Mouse (Mus musculus) midbrain, postnatal 0 days (tissue): Measurements from ENCODE around the gene Rab3il1. TPM values are rescaled to one million over a fixed set of nuclear protein-coding genes. Genes with fewer than 3 reads are reported as not detected.

Experiments used
- ATAC-seq: fragments of 200-750 bp; cut with Nextera tagmentation; 2 replicates; pipeline ENCODE4 v1.8.0; 2017; ENCODE audit warnings: moderate number of reproducible peaks, mild to moderate bottlenecking, moderate TSS enrichment, moderate library complexity; ENCODE audit not compliant: low FRiP score
- DNase-seq: peaks from one replicate; pipeline ENCODE4 v3.0.0-alpha.2; 2015; ENCODE audit warnings: low spot score
- H3K27ac ChIP-seq: fragments of 300-500 bp; sonication (generic); 2 replicates; pipeline ENCODE4 v1.5.1; 2014; ENCODE audit warnings: low read depth, mild to moderate bottlenecking, low read length, mixed read lengths
- H3K27me3 ChIP-seq: fragments of 300-500 bp; sonication (generic); 2 replicates; pipeline ENCODE4 v1.6.1; 2014; ENCODE audit warnings: low read length, control low read depth, mixed read lengths; ENCODE audit not compliant: insufficient read depth
- H3K36me3 ChIP-seq: fragments of 300-500 bp; sonication (generic); 2 replicates; pipeline ENCODE4 v1.6.1; 2014; ENCODE audit warnings: low read length, control low read depth, mixed read lengths; ENCODE audit not compliant: insufficient read depth
- H3K4me1 ChIP-seq: fragments of 300-500 bp; sonication (generic); 2 replicates; pipeline ENCODE4 v1.6.1; 2014; ENCODE audit warnings: mild to moderate bottlenecking, control low read depth, antibody characterized with exemption, low read length, mixed read lengths; ENCODE audit not compliant: insufficient read depth
- H3K4me2 ChIP-seq: fragments of 300-500 bp; sonication (generic); 2 replicates; pipeline ENCODE4 v1.6.1; 2014; ENCODE audit warnings: low read depth, mild to moderate bottlenecking, low read length, mixed read lengths; ENCODE audit not compliant: poor library complexity, severe bottlenecking
- H3K4me3 ChIP-seq: fragments of 300-500 bp; sonication (generic); 2 replicates; pipeline ENCODE4 v1.5.1; 2014; ENCODE audit warnings: low read depth, mild to moderate bottlenecking, low read length, moderate library complexity
- H3K9ac ChIP-seq: fragments of 300-500 bp; sonication (generic); replicated peaks from 2 replicates; pipeline ENCODE4 v1.6.1; 2014; ENCODE audit warnings: mild to moderate bottlenecking, low read length, moderate library complexity, mixed read lengths; ENCODE audit not compliant: poor library complexity, severe bottlenecking
- H3K9me3 ChIP-seq: fragments of 300-500 bp; sonication (generic); 2 replicates; pipeline ENCODE4 v1.6.1; 2016; ENCODE audit warnings: low read length, control low read depth
- CTCF ChIP-seq: IDR thresholded peaks from 2 replicates; pipeline ENCODE4 v1.5.1; 2016; ENCODE audit warnings: antibody characterized with exemption, mild to moderate bottlenecking
- WGBS: fragments of 180-500 bp; shearing (Covaris S2); extraction: QIAGEN DNeasy Blood & Tissue Kit; methylation state at CpG from one replicate; pipeline ENCODE4 v1.1.7; 2014; 5-methylcytosine and 5-hydroxymethylcytosine counted together
- polyA plus RNA-seq: library from polyadenylated mRNA; unstranded; fragments of >200 nt; fragmentation: Nextera tagmentation; extraction: Ambion mirVana; gene quantifications from 2 replicates; pipeline ENCODE4 v1.2.1, GENCODE M21; 2015
- total RNA-seq: library from RNA; depleted of rRNA; stranded (reverse); fragments of >200 nt; gene quantifications from 2 replicates; pipeline ENCODE4 v1.2.3, GENCODE M21; 2014; rRNA removed

The Rab3il1 gene
- total RNA-seq (20.6 and 23.3 TPM in 2 replicates), polyA plus RNA-seq (21.7 and 23.5 TPM in 2 replicates)

DNA sequence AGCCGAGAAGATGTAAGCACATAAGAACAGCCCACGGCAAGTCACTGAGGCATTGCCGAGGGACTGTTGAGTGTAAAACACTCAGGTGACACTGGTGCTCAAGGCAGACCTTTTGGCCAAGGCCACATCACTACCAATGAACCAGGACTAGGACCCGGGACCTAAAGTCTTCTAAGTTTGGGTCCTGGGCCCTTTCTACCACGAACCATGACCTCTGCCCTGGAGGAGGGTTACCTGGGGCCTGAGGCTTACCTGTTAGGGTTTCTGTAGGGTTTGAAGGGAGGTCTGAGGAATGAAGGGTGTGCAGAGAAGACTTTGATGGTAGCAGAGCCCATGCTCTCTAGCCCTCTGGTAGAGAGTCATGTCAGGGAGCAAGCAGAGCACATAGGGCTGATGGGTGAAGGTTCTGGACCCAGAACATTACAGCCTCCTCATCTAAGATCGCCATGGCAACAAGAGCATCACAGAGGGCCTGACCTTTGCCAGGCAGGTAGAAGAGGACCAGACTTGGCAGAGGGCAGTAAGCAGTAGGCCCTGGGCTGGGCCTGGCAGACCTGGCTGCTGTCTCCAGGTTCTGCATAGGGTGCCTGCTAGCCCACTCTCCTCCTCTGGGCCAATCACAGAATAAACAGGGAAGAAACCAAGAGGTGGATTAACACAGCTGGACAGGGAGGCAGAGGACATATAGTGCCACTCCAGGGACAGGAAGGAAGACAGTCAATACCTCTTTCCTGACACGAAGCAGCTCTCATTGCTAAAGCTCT lies at the start of gene Rab3il1, which contains the start of gene Best1:
Rab3il1 (plus strand) TSS at position 464 of the 764 bp plus-strand sequence.
Best1 (minus strand) TSS at position 428 of the 764 bp plus-strand sequence.
- Histone ChIP-seq H3K4me2 (no peak within 1 kb of the TSS), H3K27ac (no peak within 1 kb of the TSS), H3K9ac (no peak within 1 kb of the TSS), H3K4me3 (no peak within 1 kb of the TSS), H3K27me3 (no peaks in the 10 kb centered on the region), H3K9me3 (no peaks in the 10 kb centered on the region), H3K4me1 (no peaks in the 10 kb centered on the region), H3K36me3 (no peaks in the 10 kb centered on the region)
- WGBS, result 75% methylated on average over 7 of the region's 7 CpGs
- ATAC-seq (no peak), DNase-seq (no peak)
- no peak for TF ChIP-seq CTCF

DNA sequence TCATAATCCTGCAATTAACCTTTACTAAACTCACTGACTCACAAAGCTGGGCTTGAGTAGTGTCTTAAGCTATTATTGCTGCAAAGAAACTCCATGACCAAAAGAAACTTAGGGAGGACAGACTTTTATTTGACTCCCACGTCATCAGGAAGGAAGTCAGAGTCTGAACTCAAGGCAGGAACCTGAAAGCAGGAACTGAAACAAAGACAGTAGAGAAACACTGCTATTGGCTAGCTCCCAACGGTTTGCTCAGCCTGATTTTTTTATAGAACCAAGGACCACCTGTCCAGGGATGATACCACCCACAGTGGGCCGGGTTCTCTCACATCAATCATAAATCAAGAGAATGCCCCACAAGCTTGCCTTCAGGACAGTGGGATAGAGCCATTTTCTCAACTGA lies 49.1 kb upstream of the Rab3il1 start:
- DNase-seq, result no peak
- 74% methylated on average over 3 of the region's 3 CpGs for WGBS
- Histone ChIP-seq H3K36me3 (no peaks in the 10 kb centered on the region), H3K4me1 (no peaks in the 10 kb centered on the region), H3K9me3 (no peaks in the 10 kb centered on the region), H3K27ac (no peak overlapping the region), H3K4me3 (no peak overlapping the region), H3K27me3 (no peaks in the 10 kb centered on the region), H3K9ac (no peak overlapping the region), H3K4me2 (no peak overlapping the region)
- TF ChIP-seq CTCF, result no peak
- ATAC-seq, result no peak

GRCm38 (mm10) chr19:9952912-9953311 lies 48.6 kb upstream of the Rab3il1 start:
- TF ChIP-seq CTCF, result no peak
- DNase-seq (no peak), ATAC-seq (no peak)
- no peaks in the 10 kb centered on the region for H3K27me3 ChIP-seq
- no peak overlapping the region for H3K4me3 ChIP-seq
- no peak overlapping the region for H3K9ac ChIP-seq
- no peak overlapping the region for H3K4me2 ChIP-seq
- no peaks in the 10 kb centered on the region for H3K9me3 ChIP-seq
- no peak overlapping the region for H3K27ac ChIP-seq
- WGBS, result 86% methylated on average over 3 of the region's 3 CpGs
- no peaks in the 10 kb centered on the region for H3K36me3 ChIP-seq
- H3K4me1 ChIP-seq, result no peaks in the 10 kb centered on the region

DNA sequence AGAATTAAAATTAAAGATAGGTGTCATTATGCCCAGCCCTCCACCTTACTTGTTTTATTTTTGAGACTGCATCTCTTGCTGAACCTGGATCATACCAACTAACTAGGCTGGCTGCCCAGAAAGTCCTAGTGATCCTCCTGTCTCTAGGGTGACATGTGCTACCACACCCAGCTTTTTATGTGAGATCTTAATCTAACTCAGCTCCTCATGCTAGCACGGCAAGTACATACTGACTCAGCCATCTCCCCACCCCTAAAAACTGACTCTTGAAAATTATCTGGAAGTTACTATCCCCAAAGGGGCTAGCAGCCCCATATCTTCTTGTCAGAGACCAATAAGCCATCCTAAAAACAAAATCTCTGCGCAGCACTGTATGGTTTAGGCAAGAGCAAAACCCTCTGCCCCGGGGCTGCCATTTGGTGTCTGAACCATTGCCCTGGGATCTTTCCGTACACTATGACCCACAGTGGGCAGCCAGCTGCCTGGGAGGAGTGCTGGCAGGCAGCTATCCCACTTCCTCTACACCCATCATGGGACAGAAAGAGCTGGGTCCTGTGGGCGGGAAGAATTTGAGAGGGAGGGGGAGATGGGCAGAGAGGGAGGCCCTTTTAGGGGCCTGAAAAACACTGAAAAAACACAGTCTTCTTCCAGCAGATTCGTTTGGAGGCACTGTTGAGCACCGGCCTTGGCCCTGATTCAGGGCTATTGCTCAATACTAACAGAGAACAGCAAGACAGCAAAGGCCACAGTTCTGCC lies 47.2 kb upstream of the Rab3il1 start:
- H3K9ac ChIP-seq, result no peak overlapping the region
- H3K4me1 ChIP-seq, result no peaks in the 10 kb centered on the region
- 43% methylated on average over 7 of the region's 7 CpGs for WGBS
- no peak overlapping the region for H3K4me2 ChIP-seq
- DNase-seq (peak; percentile 79), ATAC-seq (0 out of 2 replicates have a peak, but pooled peaks have one; percentile 47)
- H3K27me3 ChIP-seq, result no peaks in the 10 kb centered on the region
- H3K36me3 ChIP-seq, result no peaks in the 10 kb centered on the region
- H3K9me3 ChIP-seq, result no peaks in the 10 kb centered on the region
- no peak overlapping the region for H3K4me3 ChIP-seq
- peak overlapping the region; percentile 71; the same call in 1 of the 2 replicates for H3K27ac ChIP-seq
- TF ChIP-seq CTCF, result no peak

DNA sequence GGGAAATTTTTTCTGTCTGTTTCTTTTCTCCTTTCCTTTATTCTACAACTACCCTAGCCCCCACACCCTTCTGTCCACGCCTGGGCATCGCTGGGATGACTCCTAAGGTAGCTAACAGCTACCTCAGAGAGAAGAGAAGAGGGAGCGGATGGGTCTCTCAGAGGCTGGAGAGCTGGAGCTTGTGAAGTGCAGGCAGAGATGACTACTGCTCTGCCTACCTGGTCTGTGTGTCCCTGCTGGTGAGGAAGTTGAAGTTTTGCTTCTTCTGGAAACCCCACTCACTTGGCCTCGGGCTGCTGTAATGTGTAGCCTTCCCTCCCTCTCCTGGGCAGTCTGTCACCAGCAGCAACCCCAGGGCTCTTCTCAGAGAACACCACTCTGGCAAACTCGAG lies 46.7 kb upstream of the Rab3il1 start:
- no peak for TF ChIP-seq CTCF
- Histone ChIP-seq H3K27me3 (no peaks in the 10 kb centered on the region), H3K4me1 (no peaks in the 10 kb centered on the region), H3K27ac (peak overlapping the region; percentile 71; the same call in 1 of the 2 replicates), H3K4me2 (no peak overlapping the region), H3K36me3 (no peaks in the 10 kb centered on the region), H3K4me3 (no peak overlapping the region), H3K9ac (no peak overlapping the region), H3K9me3 (no peaks in the 10 kb centered on the region)
- DNase-seq (no peak), ATAC-seq (0 out of 2 replicates have a peak, but pooled peaks have one; percentile 23)
- WGBS, result 39% methylated on average over 5 of the region's 5 CpGs

DNA sequence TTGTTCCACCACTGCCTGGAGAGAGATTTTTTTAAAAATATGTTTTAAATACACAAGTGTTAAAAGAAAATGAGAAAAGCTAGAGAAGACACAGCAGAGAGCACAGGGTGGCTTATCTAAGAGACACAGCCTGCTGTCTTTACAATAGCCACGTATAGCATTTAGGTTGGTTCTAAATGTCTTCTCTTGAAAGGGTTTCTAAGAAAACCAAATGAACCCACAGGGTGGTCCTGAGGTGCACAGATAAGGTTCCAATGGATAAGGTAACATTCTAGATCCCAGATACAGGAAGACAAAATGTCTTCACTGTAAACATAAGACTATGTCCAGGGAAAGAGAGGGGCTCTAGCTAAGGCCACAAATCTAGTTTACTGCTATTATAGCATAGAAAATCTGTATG lies 46.0 kb upstream of the Rab3il1 start:
- no peaks in the 10 kb centered on the region for H3K36me3 ChIP-seq
- no peak for TF ChIP-seq CTCF
- ATAC-seq, result no peak

More for the DNA sequence above, 46.0 kb upstream of the Rab3il1 start:
- 69% methylated on average over 1 of the region's 1 CpGs for WGBS
- Histone ChIP-seq H3K4me2 (no peak overlapping the region), H3K4me3 (no peak overlapping the region), H3K9ac (no peak overlapping the region), H3K27me3 (no peaks in the 10 kb centered on the region), H3K4me1 (no peaks in the 10 kb centered on the region), H3K27ac (no peak overlapping the region), H3K9me3 (no peaks in the 10 kb centered on the region)
- DNase-seq, result no peak
